Mouse (Mus musculus) B cell, adult (primary cell): ENCODE measurements around the gene Hist1h2br. TPM values are rescaled to one million over a fixed set of nuclear protein-coding genes. Genes with fewer than 3 reads are reported as not detected.

Experiments
- total RNA-seq: library from RNA; stranded (reverse); gene quantifications from 4 replicates; pipeline ENCODE4 v1.2.4, GENCODE M21; 2023; ENCODE audit not compliant: inconsistent age

The Hist1h2br gene
- total RNA-seq = 177 to 204 TPM (median 198 TPM) in 4 replicates

DNA sequence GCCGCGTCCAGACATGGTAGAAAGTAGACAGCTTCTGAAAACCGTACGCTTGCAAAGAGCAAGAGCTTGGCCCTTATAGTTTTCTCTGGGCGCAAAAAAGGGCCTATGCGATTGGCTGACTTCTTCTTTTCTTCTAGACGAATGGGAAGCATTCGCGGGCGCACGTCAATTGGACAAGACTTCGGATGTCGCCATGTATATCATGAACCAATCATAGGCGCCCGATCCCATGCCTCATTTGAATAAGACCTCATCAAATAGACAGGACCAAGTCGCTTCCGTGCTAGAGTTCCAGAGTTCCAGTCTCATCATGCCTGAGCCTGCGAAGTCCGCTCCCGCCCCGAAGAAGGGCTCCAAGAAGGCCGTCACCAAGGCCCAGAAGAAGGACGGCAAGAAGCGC, at the start of gene Hist1h2br, which contains the start of gene Hist1h2ap:
Gene Hist1h2br (plus strand): TSS at position 283 of the 400 bp plus-strand sequence.
Gene Hist1h2ap (minus strand): TSS at position 47 of the 400 bp plus-strand sequence.

DNA sequence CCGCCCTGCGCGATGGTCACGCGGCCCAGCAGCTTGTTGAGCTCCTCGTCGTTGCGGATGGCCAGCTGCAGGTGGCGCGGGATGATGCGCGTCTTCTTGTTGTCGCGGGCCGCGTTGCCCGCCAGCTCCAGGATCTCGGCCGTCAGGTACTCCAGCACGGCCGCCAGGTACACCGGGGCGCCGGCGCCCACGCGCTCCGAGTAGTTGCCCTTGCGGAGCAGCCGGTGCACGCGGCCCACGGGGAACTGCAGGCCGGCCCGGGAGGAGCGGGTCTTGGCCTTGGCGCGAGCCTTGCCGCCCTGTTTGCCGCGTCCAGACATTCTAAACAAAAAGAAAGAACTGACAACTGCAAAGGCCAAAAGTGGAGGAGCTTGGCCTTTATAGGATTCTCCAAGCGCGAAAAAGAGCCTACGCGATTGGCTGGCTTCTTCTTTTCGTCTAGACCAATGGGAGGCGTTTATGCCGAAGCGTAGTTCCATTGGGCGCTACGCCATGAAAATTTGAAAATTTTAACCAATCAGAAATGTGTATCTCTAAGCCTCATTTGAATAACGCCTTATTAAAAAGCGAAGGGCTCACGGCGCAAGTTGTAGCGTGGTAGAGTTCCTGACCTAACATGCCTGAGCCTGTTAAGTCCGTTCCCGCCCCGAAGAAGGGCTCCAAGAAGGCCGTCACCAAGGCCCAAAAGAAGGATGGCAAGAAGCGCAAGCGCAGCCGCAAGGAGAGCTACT, 46.5 kb upstream of the Hist1h2br start, which contains the start of the genes Hist1h2an and Hist1h2bp:
Gene Hist1h2an (minus strand): TSS at position 320 of the 731 bp plus-strand sequence.
Gene Hist1h2bp (plus strand): TSS at position 563 of the 731 bp plus-strand sequence.

DNA sequence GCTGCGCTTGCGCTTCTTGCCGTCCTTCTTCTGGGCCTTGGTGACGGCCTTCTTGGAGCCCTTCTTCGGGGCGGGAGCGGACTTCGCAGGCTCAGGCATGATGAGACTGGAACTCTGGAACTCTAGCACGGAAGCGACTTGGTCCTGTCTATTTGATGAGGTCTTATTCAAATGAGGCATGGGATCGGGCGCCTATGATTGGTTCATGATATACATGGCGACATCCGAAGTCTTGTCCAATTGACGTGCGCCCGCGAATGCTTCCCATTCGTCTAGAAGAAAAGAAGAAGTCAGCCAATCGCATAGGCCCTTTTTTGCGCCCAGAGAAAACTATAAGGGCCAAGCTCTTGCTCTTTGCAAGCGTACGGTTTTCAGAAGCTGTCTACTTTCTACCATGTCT, 23.5 kb upstream of the Hist1h2br start, which contains the start of the genes Hist1h2bq and Hist1h2ao:
Gene Hist1h2bq (minus strand): TSS at position 125 of the 400 bp plus-strand sequence.
Gene Hist1h2ao (plus strand): TSS at position 393 of the 400 bp plus-strand sequence.

DNA sequence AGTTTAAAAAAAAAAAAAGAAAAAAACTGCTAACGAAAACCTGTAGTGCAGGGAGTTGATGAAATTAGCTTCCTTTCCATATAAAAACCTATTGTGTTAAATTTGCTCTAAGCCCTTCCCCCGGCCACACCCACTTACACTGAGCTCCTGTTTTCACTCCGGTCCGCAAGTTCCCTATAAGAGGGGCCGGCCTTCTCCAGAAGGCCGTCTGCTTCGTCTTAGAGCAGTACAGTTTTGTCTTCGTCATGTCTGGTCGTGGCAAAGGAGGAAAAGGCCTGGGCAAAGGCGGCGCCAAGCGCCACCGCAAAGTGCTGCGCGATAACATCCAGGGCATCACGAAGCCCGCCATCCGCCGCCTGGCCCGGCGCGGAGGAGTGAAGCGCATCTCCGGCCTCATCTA, 22.0 kb upstream of the Hist1h2br start, which contains the start of gene Hist1h4m:
Gene Hist1h4m (plus strand): TSS at position 208 of the 400 bp plus-strand sequence.

DNA sequence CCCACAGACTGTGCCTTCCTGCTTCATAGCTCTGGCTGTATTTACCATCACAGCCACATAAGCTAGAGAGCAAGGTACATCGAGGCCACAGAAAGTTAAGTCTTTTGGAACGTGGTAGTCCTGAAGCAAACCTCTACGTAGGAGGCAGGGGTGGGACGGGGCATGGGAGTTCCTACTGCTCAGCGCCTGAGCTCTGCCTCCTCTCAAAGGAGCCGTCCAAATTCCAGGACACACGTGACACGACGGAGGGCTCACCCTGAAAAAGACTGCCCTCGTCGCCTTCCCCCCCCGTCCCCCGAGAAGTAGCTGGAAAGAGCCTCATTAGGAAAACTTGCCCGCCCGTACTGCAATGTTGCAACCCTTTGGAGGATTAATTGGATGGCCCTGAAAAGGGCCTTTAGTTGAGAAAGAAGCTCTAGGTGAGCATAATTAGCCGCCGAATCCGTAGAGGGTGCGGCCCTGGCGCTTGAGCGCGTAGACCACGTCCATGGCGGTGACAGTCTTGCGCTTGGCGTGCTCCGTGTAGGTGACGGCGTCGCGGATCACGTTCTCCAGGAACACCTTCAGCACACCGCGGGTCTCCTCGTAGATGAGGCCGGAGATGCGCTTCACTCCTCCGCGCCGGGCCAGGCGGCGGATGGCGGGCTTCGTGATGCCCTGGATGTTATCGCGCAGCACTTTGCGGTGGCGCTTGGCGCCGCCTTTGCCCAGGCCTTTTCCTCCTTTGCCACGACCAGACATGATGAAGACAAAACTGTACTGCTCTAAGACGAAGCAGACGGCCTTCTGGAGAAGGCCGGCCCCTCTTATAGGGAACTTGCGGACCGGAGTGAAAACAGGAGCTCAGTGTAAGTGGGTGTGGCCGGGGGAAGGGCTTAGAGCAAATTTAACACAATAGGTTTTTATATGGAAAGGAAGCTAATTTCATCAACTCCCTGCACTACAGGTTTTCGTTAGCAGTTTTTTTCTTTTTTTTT, 1.8 kb upstream of the Hist1h2br start, which contains the start of gene Hist1h4n:
Gene Hist1h4n (minus strand): TSS at position 779 of the 977 bp plus-strand sequence.

Other genes starting within 250 kb of the Hist1h2br start
- not detected in 4 replicates for gene Olfr1362, start 219.7 kb upstream of the Hist1h2br start, total RNA-seq
- gene Olfr11, start 191.2 kb upstream of the Hist1h2br start, total RNA-seq = not detected in 4 replicates
- gene Olfr1361, start 170.4 kb upstream of the Hist1h2br start, total RNA-seq = not detected in 4 replicates
- gene Olfr1360, start 156.3 kb upstream of the Hist1h2br start, total RNA-seq = not detected in 4 replicates
- not detected in 4 replicates for gene Olfr1359, start 135.6 kb upstream of the Hist1h2br start, total RNA-seq
- gene Hist1h2bl, start 117.6 kb upstream of the Hist1h2br start, total RNA-seq = 101 to 134 TPM (median 110 TPM) in 4 replicates
- gene Hist1h2ai, start 117.3 kb upstream of the Hist1h2br start, total RNA-seq = 57.4 to 111 TPM (median 95.3 TPM) in 4 replicates
- gene Hist1h3h, start 116.1 kb upstream of the Hist1h2br start, total RNA-seq = 119 to 230 TPM (median 147 TPM) in 4 replicates
- 10.5 to 15.1 TPM (median 12.2 TPM) in 4 replicates for gene Hist1h2bm, start 111.7 kb upstream of the Hist1h2br start, total RNA-seq
- 11.8 to 18.5 TPM (median 15.7 TPM) in 4 replicates for gene Hist1h4j, start 98.7 kb upstream of the Hist1h2br start, total RNA-seq
- 345 to 580 TPM (median 393 TPM) in 4 replicates for gene Hist1h4k, start 83.2 kb upstream of the Hist1h2br start, total RNA-seq
- gene Hist1h2ak, start 79.9 kb upstream of the Hist1h2br start, total RNA-seq = 43.9 to 61.4 TPM (median 49.5 TPM) in 4 replicates
- 79.2 to 91.1 TPM (median 87.7 TPM) in 4 replicates for gene Hist1h2bn, start 79.6 kb upstream of the Hist1h2br start, total RNA-seq
- gene Hist1h1b, start 53.1 kb upstream of the Hist1h2br start, total RNA-seq = 64.3 to 100 TPM (median 75.1 TPM) in 4 replicates
- gene Hist1h3i, start 50.4 kb upstream of the Hist1h2br start, total RNA-seq = 159 to 245 TPM (median 224 TPM) in 4 replicates
- 26.3 to 53.4 TPM (median 30.7 TPM) in 4 replicates for gene Hist1h2an, start 46.5 kb upstream of the Hist1h2br start, total RNA-seq
- 38.6 to 53.7 TPM (median 48.7 TPM) in 4 replicates for gene Hist1h2bp, start 46.3 kb upstream of the Hist1h2br start, total RNA-seq
- 179 to 205 TPM (median 201 TPM) in 4 replicates for gene Hist1h2bq, start 23.5 kb upstream of the Hist1h2br start, total RNA-seq
- 199 to 315 TPM (median 296 TPM) in 4 replicates for gene Hist1h2ao, start 23.3 kb upstream of the Hist1h2br start, total RNA-seq
- gene Hist1h4m, start 22.0 kb upstream of the Hist1h2br start, total RNA-seq = 283 to 393 TPM (median 343 TPM) in 4 replicates
- 138 to 258 TPM (median 167 TPM) in 4 replicates for gene Hist1h4n, start 1.5 kb upstream of the Hist1h2br start, total RNA-seq
- gene Hist1h2ap, start 236 bp upstream of the Hist1h2br start, total RNA-seq = 46.5 to 101 TPM (median 67.4 TPM) in 4 replicates
- gene Zfp184, start 111.4 kb downstream of the Hist1h2br start, total RNA-seq = 3.0 to 5.1 TPM (median 4.2 TPM) in 4 replicates
- gene Pom121l2, start 147.5 kb downstream of the Hist1h2br start, total RNA-seq = not detected in 4 replicates
- 0.42 to 1.4 TPM (median 0.62 TPM) in 4 replicates for gene Prss16, start 176.0 kb downstream of the Hist1h2br start, total RNA-seq
- 52.9 to 158 TPM (median 73.5 TPM) in 4 replicates for gene Hist1h2ah, start 201.8 kb downstream of the Hist1h2br start, total RNA-seq
- gene Hist1h2bk, start 202.1 kb downstream of the Hist1h2br start, total RNA-seq = 59.7 to 88.4 TPM (median 71.1 TPM) in 4 replicates
- gene Hist1h4i, start 207.6 kb downstream of the Hist1h2br start, total RNA-seq = 102 to 154 TPM (median 106 TPM) in 4 replicates
- gene Hist1h2ag, start 209.2 kb downstream of the Hist1h2br start, total RNA-seq = 71.8 to 120 TPM (median 87.9 TPM) in 4 replicates
- gene Hist1h2bj, start 209.5 kb downstream of the Hist1h2br start, total RNA-seq = 59.3 to 73.5 TPM (median 68.5 TPM) in 4 replicates